Mouse (Mus musculus) small intestine, adult 2 months (tissue): ENCODE data around the gene Gtf2a1. TPM values are rescaled to one million over a fixed set of nuclear protein-coding genes. Genes with fewer than 3 reads are reported as not detected.
"Not testable (repeated sequence)": the region's sequence is repeated elsewhere in the genome, so short reads cannot be mapped to it uniquely, and the experiment has no call there.

ENCODE experiments used
- H3K27ac ChIP-seq: fragments of 200-500 bp; 2 replicates; pipeline ENCODE4 v1.5.1; 2012; ENCODE audit warnings: low read depth, low read length, control low read depth, inconsistent platforms; ENCODE audit not compliant: insufficient read depth
- H3K27me3 ChIP-seq: fragments of 200-500 bp; 2 replicates; pipeline ENCODE4 v1.6.1; 2012; ENCODE audit warnings: mild to moderate bottlenecking, moderate library complexity, low read length, inconsistent platforms; ENCODE audit not compliant: control insufficient read depth, insufficient read depth
- H3K36me3 ChIP-seq: fragments of 200-500 bp; 2 replicates; pipeline ENCODE4 v1.6.1; 2012; ENCODE audit warnings: mild to moderate bottlenecking, low read length, control low read depth, inconsistent platforms; ENCODE audit not compliant: control insufficient read depth, insufficient read depth
- H3K4me1 ChIP-seq: fragments of 200-500 bp; 2 replicates; pipeline ENCODE4 v1.6.1; 2012; ENCODE audit warnings: low read length, inconsistent platforms, mixed read lengths; ENCODE audit not compliant: control insufficient read depth, insufficient read depth, insufficient read length
- H3K4me3 ChIP-seq: fragments of 200-500 bp; 2 replicates; pipeline ENCODE4 v1.5.1; 2012; ENCODE audit warnings: low read depth, mild to moderate bottlenecking, control low read depth, inconsistent platforms, low read length, moderate library complexity
- CTCF ChIP-seq: fragments of 200-500 bp; IDR thresholded peaks from 2 replicates; pipeline ENCODE4 v1.5.1; 2012; ENCODE audit warnings: low read depth, mild to moderate bottlenecking, control low read depth, inconsistent platforms, low read length, moderate library complexity, mixed read lengths; ENCODE audit not compliant: insufficient replicate concordance, insufficient read length; ENCODE audit errors: extremely low read depth
- POLR2A ChIP-seq: fragments of 200-500 bp; IDR thresholded peaks from 2 replicates; pipeline ENCODE4 v1.6.1; 2012; ENCODE audit warnings: low read depth, mild to moderate bottlenecking, control low read depth, inconsistent platforms, low read length, moderate library complexity
- WGBS: fragments of 180-500 bp; shearing (Covaris S2); methylation state at CpG from one replicate; pipeline ENCODE4 v1.1.7; 2018; 5-methylcytosine and 5-hydroxymethylcytosine counted together
- polyA plus RNA-seq: library from polyadenylated mRNA; depleted of rRNA; stranded (reverse); fragments of >200 nt; gene quantifications from 2 replicates; pipeline ENCODE4 v1.2.3, GENCODE M21; 2012

The Gtf2a1 gene
- polyA plus RNA-seq, 1 experiment, result 8.7 TPM

- Histone ChIP-seq H3K4me1 (peaks cover 5% of the 10 kb centered on the region; the same call in 1 of the 2 replicates), H3K27me3 (no peaks in the 10 kb centered on the region), H3K27ac (no peak overlapping the region), H3K4me3 (no peak overlapping the region), H3K36me3 (peaks cover 29% of the 10 kb centered on the region)
- TF ChIP-seq POLR2A (no peak), CTCF (no peak)
- WGBS, result 64% methylated on average over 6 of the region's 6 CpGs
These were observed 8.8 kb downstream of the Gtf2a1 start for GRCm38 (mm10) chr12:91581204-91582070.

GRCm38 (mm10) chr12:91579665-91580064, 10.6 kb downstream of the Gtf2a1 start:
- WGBS, result 75% methylated on average over 2 of the region's 2 CpGs
- Histone ChIP-seq H3K36me3 (peaks cover 31% of the 10 kb centered on the region), H3K27ac (no peak overlapping the region), H3K27me3 (no peaks in the 10 kb centered on the region), H3K4me3 (no peak overlapping the region), H3K4me1 (peaks cover 5% of the 10 kb centered on the region; the same call in 1 of the 2 replicates)
- no peak for TF ChIP-seq POLR2A
- no peak for TF ChIP-seq CTCF

- no peak overlapping the region for H3K27ac ChIP-seq
- no peaks in the 10 kb centered on the region for H3K27me3 ChIP-seq
- no peaks in the 10 kb centered on the region for H3K4me1 ChIP-seq
- TF ChIP-seq CTCF (no peak), POLR2A (no peak)
- H3K36me3 ChIP-seq, result peaks cover 49% of the 10 kb centered on the region
- H3K4me3 ChIP-seq, result no peak overlapping the region
- 87% methylated on average over 2 of the region's 2 CpGs for WGBS
These were observed 18.6 kb downstream of the Gtf2a1 start for GRCm38 (mm10) chr12:91571708-91572107.

- TF ChIP-seq POLR2A (no peak), CTCF (no peak)
- Histone ChIP-seq H3K36me3 (peaks cover 52% of the 10 kb centered on the region), H3K27ac (no peak overlapping the region), H3K4me1 (no peaks in the 10 kb centered on the region), H3K27me3 (no peaks in the 10 kb centered on the region), H3K4me3 (no peak overlapping the region)
- 86% methylated on average over 3 of the region's 3 CpGs for WGBS
These were observed 21.0 kb downstream of the Gtf2a1 start for GRCm38 (mm10) chr12:91569255-91569654.

- no peak overlapping the region for H3K4me3 ChIP-seq
- H3K4me1 ChIP-seq, result no peaks in the 10 kb centered on the region
- no peak for TF ChIP-seq POLR2A
- no peak for TF ChIP-seq CTCF
- H3K27me3 ChIP-seq, result no peaks in the 10 kb centered on the region
- H3K27ac ChIP-seq, result no peak overlapping the region
- H3K36me3 ChIP-seq, result peaks cover 58% of the 10 kb centered on the region
- 93% methylated on average over 4 of the region's 4 CpGs for WGBS
These were observed 23.1 kb downstream of the Gtf2a1 start for GRCm38 (mm10) chr12:91567145-91567544.

GRCm38 (mm10) chr12:91558152-91558551, 32.1 kb downstream of the Gtf2a1 start:
- H3K4me1 ChIP-seq, H3K27ac ChIP-seq, H3K27me3 ChIP-seq, H3K4me3 ChIP-seq: not testable (repeated sequence)
- WGBS, result 90% methylated on average over 4 of the region's 4 CpGs
- H3K36me3 ChIP-seq, result peaks cover 22% of the 10 kb centered on the region

- H3K4me1 ChIP-seq, H3K27ac ChIP-seq, H3K27me3 ChIP-seq, H3K4me3 ChIP-seq: not testable (repeated sequence)
- peaks cover 16% of the 10 kb centered on the region for H3K36me3 ChIP-seq
- 89% methylated on average over 8 of the region's 8 CpGs for WGBS
These were observed 32.8 kb downstream of the Gtf2a1 start for GRCm38 (mm10) chr12:91557358-91558005.
